Comparison of ENCODE assay signal across 9 mouse cellular contexts in genomic region chr10:8883686-8884085, GRCm38 (mm10). TPM values are rescaled to one million over a fixed set of nuclear protein-coding genes. Genes with fewer than 3 reads are reported as not detected.
DNase-seq lines count a peak whose midpoint lies in the region; ATAC-seq and TF ChIP-seq lines count a peak whose summit lies in the region.
"Had no signal": no experiment of that assay in that cellular context is flagged by ENCODE, and none has a peak within 500 bp of the region (broad histone marks: within the 10 kb centered on the region; RNA-seq: fewer than 3 reads in every experiment).

No protein-coding gene starts in this region.

- DNase-seq in heart, embryonic 10.5 days (ENCODE audit: low spot score): no peak
- no peak for DNase-seq in heart, postnatal 4 days
- peak; percentile 72 for DNase-seq in ES-CJ7 (ENCODE audit: low read depth, low spot score)
- peak; percentile 23 for DNase-seq in heart, postnatal 0 days (ENCODE audit: low spot score)
- no peak for DNase-seq in cerebellum, adult 9-10 months
- DNase-seq in urinary bladder, postnatal 10 days (ENCODE audit: low spot score): no peak
- DNase-seq: adrenal gland, postnatal 10 days had no signal

- no peaks in the 10 kb centered on the region for H3K27me3 ChIP-seq in heart, embryonic 10.5 days (ENCODE audit: insufficient read depth, poor library complexity, severe bottlenecking)
- H3K27me3 ChIP-seq in heart, postnatal 0 days (ENCODE audit: control insufficient read depth, insufficient read depth, low read length): no peaks in the 10 kb centered on the region
- H3K27me3 ChIP-seq in liver, embryonic 12.5 days (replicated peaks): peaks cover 31% of the 10 kb centered on the region

- no peak overlapping the region for H3K9ac ChIP-seq in heart, postnatal 0 days (replicated peaks; ENCODE audit: low read depth, low read length)
- no peak overlapping the region for H3K9ac ChIP-seq in liver, embryonic 12.5 days

- no peak for TF ChIP-seq EP300 in heart, postnatal 0 days (IDR thresholded peaks at IDR 0.05; ENCODE audit: low read depth)

- H3K27ac ChIP-seq in heart, embryonic 10.5 days: 0 out of 2 replicates have a peak overlapping the region, but pooled peaks have one; percentile 16
- 0 out of 2 replicates have a peak overlapping the region, but pooled peaks have one; percentile 2 for H3K27ac ChIP-seq in heart, postnatal 0 days (ENCODE audit: low read depth)
- H3K27ac ChIP-seq in liver, embryonic 12.5 days: no peak overlapping the region

- H3K4me2 ChIP-seq in heart, postnatal 0 days (ENCODE audit: low read depth, low read length): peak overlapping the region; percentile 73
- peak overlapping the region; percentile 55 for H3K4me2 ChIP-seq in liver, embryonic 12.5 days

- TF ChIP-seq CTCF in heart, postnatal 0 days (IDR thresholded peaks at IDR 0.05; ENCODE audit: low read depth): no peak

- H3K4me3 ChIP-seq in heart, embryonic 10.5 days: peak overlapping the region; percentile 85
- H3K4me3 ChIP-seq in heart, postnatal 0 days (ENCODE audit: low read depth, low read length): peak overlapping the region; percentile 81
- 0 out of 2 replicates have a peak overlapping the region, but pooled peaks have one; percentile 7 for H3K4me3 ChIP-seq in liver, embryonic 12.5 days

- no peak for ATAC-seq in heart, postnatal 0 days (ENCODE audit: insufficient read depth, low read depth)
- no peak for ATAC-seq in liver, embryonic 12.5 days
- ATAC-seq in erythroid progenitor cell, adult 5-6 weeks (replicated peaks; ENCODE audit: low FRiP score, poor library complexity, severe bottlenecking): no peak

- H3K4me1 ChIP-seq in heart, embryonic 10.5 days: peaks cover 30% of the 10 kb centered on the region
- peaks cover 15% of the 10 kb centered on the region; the same call in 1 of the 2 replicates for H3K4me1 ChIP-seq in heart, postnatal 0 days (ENCODE audit: control insufficient read depth, insufficient read depth)
- peaks cover 41% of the 10 kb centered on the region for H3K4me1 ChIP-seq in liver, embryonic 12.5 days

- H3K9me3 ChIP-seq in heart, embryonic 10.5 days: no peaks in the 10 kb centered on the region
- no peaks in the 10 kb centered on the region for H3K9me3 ChIP-seq in heart, postnatal 0 days (replicated peaks; ENCODE audit: control insufficient read depth, low read length)
- no peaks in the 10 kb centered on the region for H3K9me3 ChIP-seq in liver, embryonic 12.5 days (replicated peaks)

- no peaks in the 10 kb centered on the region for H3K36me3 ChIP-seq in heart, embryonic 10.5 days
- no peaks in the 10 kb centered on the region; the same call in 1 of the 2 replicates for H3K36me3 ChIP-seq in heart, postnatal 0 days (replicated peaks; ENCODE audit: control insufficient read depth, insufficient read depth, low read length)
- no peaks in the 10 kb centered on the region for H3K36me3 ChIP-seq in liver, embryonic 12.5 days

- WGBS in heart, embryonic 10.5 days: 2% methylated on average over 4 of the region's 4 CpGs
- 15% methylated on average over 4 of the region's 4 CpGs for WGBS in heart, postnatal 0 days
- WGBS in liver, embryonic 12.5 days (ENCODE audit: insufficient replicate concordance): 10% methylated on average over 4 of the region's 4 CpGs

RNA-seq across cellular contexts. Expression of gene Sash1, which starts 2.2 kb away (rescaled TPM):
- 2.5 and 2.7 TPM in 2 replicates for polyA plus RNA-seq in heart, embryonic 10.5 days (2016; fragmentation: Nextera tagmentation; extraction: Ambion mirVana)
- total RNA-seq in heart, postnatal 4 days (2021): 10 to 100 TPM; 55.8 to 57.3 TPM
- total RNA-seq in heart, postnatal 0 days (2014; rRNA removed; ENCODE audit: low replicate concordance): 17.7 and 18.3 TPM in 2 replicates
- polyA plus RNA-seq in heart, postnatal 0 days (2015; fragmentation: Nextera tagmentation; extraction: Ambion mirVana): 3.8 and 3.9 TPM in 2 replicates
- polyA plus RNA-seq in liver, embryonic 12.5 days (2016; fragmentation: Nextera tagmentation; extraction: Ambion mirVana): 1.1 and 1.2 TPM in 2 replicates
- total RNA-seq in erythroid progenitor cell, adult 5-6 weeks (2015; ENCODE audit: low replicate concordance): 2.1 and 4.7 TPM in 2 replicates
- 1.3 and 1.5 TPM in 2 replicates for total RNA-seq in erythroid progenitor cell, adult 5-6 weeks (2017; ENCODE audit: low replicate concordance)

Comparison
In these comparisons a context has a peak if more than half of its experiments do, and no peak if none do; other contexts are left out.
1. DNase-seq: peak in ES-CJ7 (single experiment) and heart, postnatal 0 days (single experiment); none in heart, embryonic 10.5 days (single experiment), heart, postnatal 4 days (single experiment), cerebellum, adult 9-10 months (single experiment) and urinary bladder, postnatal 10 days (single experiment).
2. H3K4me3 ChIP-seq: peak in every context shown above with its lines; median percentile 85 in heart, embryonic 10.5 days; 81 in heart, postnatal 0 days; 7 in liver, embryonic 12.5 days.